Mouse (Mus musculus) MEL (cell line): ENCODE results near the gene Tmem86b. TPM values are rescaled to one million over a fixed set of nuclear protein-coding genes. Genes with fewer than 3 reads are reported as not detected.

Source experiments
- DNase-seq: peaks from one replicate; pipeline ENCODE4 v3.0.0; 2011; ENCODE audit warnings: low read depth, low spot score
- H3K27ac ChIP-seq: 2 replicates; pipeline ENCODE4 v1.5.1; 2012; ENCODE audit warnings: low read depth, mild to moderate bottlenecking, control low read depth, low read length, moderate library complexity; ENCODE audit not compliant: control insufficient read depth
- H3K27me3 ChIP-seq, 2 experiments: fragments of 150-350 bp in 1 of 2; sonication (generic) in 1 of 2; 2 replicates each; pipeline ENCODE4 v1.6.1; 2012; ENCODE audit warnings: low read length in 2 of 2, mild to moderate bottlenecking in 2 of 2, improper control_type of control experiment in 1 of 2, moderate library complexity in 1 of 2; ENCODE audit not compliant: insufficient read depth in 2 of 2, control insufficient read depth in 1 of 2
- H3K36me3 ChIP-seq, 2 experiments: 2 replicates each; pipeline ENCODE4 v1.6.1; 2012 to 2014; ENCODE audit warnings: low read length in 2 of 2, improper control_type of control experiment in 1 of 2, inconsistent platforms in 1 of 2, mild to moderate bottlenecking in 1 of 2; ENCODE audit not compliant: insufficient read depth in 2 of 2, control insufficient read depth in 1 of 2
- H3K4me1 ChIP-seq, 2 experiments: fragments of 150-350 bp in 1 of 2; sonication (generic) in 1 of 2; 2 replicates each; pipeline ENCODE4 v1.6.1; 2012; ENCODE audit warnings: low read length in 2 of 2, improper control_type of control experiment in 1 of 2, mild to moderate bottlenecking in 1 of 2; ENCODE audit not compliant: insufficient read depth in 2 of 2, control insufficient read depth in 1 of 2
- H3K4me3 ChIP-seq, 2 experiments: fragments of 150-350 bp in 1 of 2; sonication (generic) in 1 of 2; 2 replicates each; pipeline ENCODE4 v1.5.1; 2012; ENCODE audit warnings: low read depth in 2 of 2, low read length in 2 of 2, mild to moderate bottlenecking in 2 of 2, moderate library complexity in 2 of 2, control low read depth in 1 of 2, improper control_type of control experiment in 1 of 2; ENCODE audit not compliant: control insufficient read depth in 1 of 2, insufficient read depth in 1 of 2
- H3K79me2 ChIP-seq: 2 replicates; pipeline ENCODE4 v1.6.1; 2012; ENCODE audit warnings: mild to moderate bottlenecking, low read length, moderate library complexity; ENCODE audit not compliant: control insufficient read depth, poor library complexity, insufficient read depth
- H3K9ac ChIP-seq: 2 replicates; pipeline ENCODE4 v1.6.1; 2012; ENCODE audit warnings: low read depth, mild to moderate bottlenecking, control low read depth, low read length, moderate library complexity; ENCODE audit not compliant: control insufficient read depth, poor library complexity, severe bottlenecking
- H3K9me3 ChIP-seq: fragments of 150-350 bp; sonication (generic); replicated peaks from 2 replicates; pipeline ENCODE4 v1.6.1; 2012; ENCODE audit warnings: mild to moderate bottlenecking, low read length, improper control_type of control experiment, moderate library complexity; ENCODE audit not compliant: insufficient read depth
- BHLHE40 ChIP-seq: IDR thresholded peaks from 2 replicates; pipeline ENCODE4 v1.6.1; 2012; ENCODE audit warnings: low read depth, mild to moderate bottlenecking, inconsistent platforms, low read length, improper control_type of control experiment, borderline replicate concordance
- CHD1 ChIP-seq: IDR thresholded peaks from 2 replicates; pipeline ENCODE4 v1.6.1; 2012; ENCODE audit warnings: low read depth, mild to moderate bottlenecking, inconsistent platforms, low read length, improper control_type of control experiment
- CTCF ChIP-seq, 3 experiments: IDR thresholded peaks in 2 of 3; conservative IDR thresholded peaks in 1 of 3; 2 replicates each; pipeline ENCODE4 v1.5.1; 2011 to 2012; ENCODE audit warnings: low read length in 3 of 3, low read depth in 2 of 3, mild to moderate bottlenecking in 2 of 3, improper control_type of control experiment in 1 of 3, inconsistent platforms in 1 of 3, mixed read lengths in 1 of 3, moderate library complexity in 1 of 3; ENCODE audit not compliant: control insufficient read depth in 1 of 3, insufficient read depth in 1 of 3, poor library complexity in 1 of 3, severe bottlenecking in 1 of 3
- E2F4 ChIP-seq: IDR thresholded peaks from 2 replicates; pipeline ENCODE4 v1.6.1; 2011; ENCODE audit warnings: low read depth, low read length, improper control_type of control experiment, borderline replicate concordance
- ELF1 ChIP-seq: IDR thresholded peaks from 2 replicates; pipeline ENCODE4 v1.6.1; 2014; ENCODE audit warnings: low read depth, mild to moderate bottlenecking, inconsistent platforms, low read length, improper control_type of control experiment, moderate library complexity
- EP300 ChIP-seq, 2 experiments: IDR thresholded peaks; 2 replicates each; pipeline ENCODE4 v1.6.1; 2011; ENCODE audit warnings: improper control_type of control experiment in 2 of 2, low read length in 2 of 2, low read depth in 1 of 2, mild to moderate bottlenecking in 1 of 2
- ETS1 ChIP-seq: IDR thresholded peaks from 2 replicates; pipeline ENCODE4 v1.6.1; 2012; ENCODE audit warnings: low read depth, mild to moderate bottlenecking, inconsistent platforms, low read length, improper control_type of control experiment, moderate library complexity
- GATA1 ChIP-seq: IDR thresholded peaks from 2 replicates; pipeline ENCODE4 v1.6.1; 2011; ENCODE audit warnings: low read depth, low read length, improper control_type of control experiment
- JUND ChIP-seq: IDR thresholded peaks from 2 replicates; pipeline ENCODE4 v1.6.1; 2011; ENCODE audit warnings: low read depth, mild to moderate bottlenecking, improper control_type of control experiment, low read length
- KAT2A ChIP-seq: conservative IDR thresholded peaks from 2 replicates; pipeline ENCODE4 v1.6.1; 2012; ENCODE audit warnings: low read depth, low read length, improper control_type of control experiment, inconsistent platforms
- MAFK ChIP-seq: IDR thresholded peaks from 2 replicates; pipeline ENCODE4 v1.6.1; 2011; ENCODE audit warnings: low read depth, mild to moderate bottlenecking, low read length, improper control_type of control experiment, borderline replicate concordance
- MAX ChIP-seq: IDR thresholded peaks from 2 replicates; pipeline ENCODE4 v1.6.1; 2011; ENCODE audit warnings: low read length, improper control_type of control experiment
- MAZ ChIP-seq: IDR thresholded peaks from 2 replicates; pipeline ENCODE4 v1.6.1; 2012; ENCODE audit warnings: low read depth, mild to moderate bottlenecking, inconsistent platforms, low read length, improper control_type of control experiment
- MEF2A ChIP-seq: IDR thresholded peaks from 2 replicates; pipeline ENCODE4 v1.6.1; 2014; ENCODE audit warnings: low read depth, mild to moderate bottlenecking, inconsistent platforms, low read length, improper control_type of control experiment; ENCODE audit not compliant: poor library complexity, insufficient replicate concordance, severe bottlenecking; ENCODE audit errors: extremely low read depth
- MXI1 ChIP-seq: IDR thresholded peaks from 2 replicates; pipeline ENCODE4 v1.6.1; 2011; ENCODE audit warnings: mild to moderate bottlenecking, low read depth, low read length, improper control_type of control experiment
- MYC ChIP-seq: IDR thresholded peaks from 2 replicates; pipeline ENCODE4 v1.6.1; 2011; ENCODE audit warnings: low read depth, mild to moderate bottlenecking, low read length, improper control_type of control experiment, moderate library complexity
- NRF1 ChIP-seq: IDR thresholded peaks from 2 replicates; pipeline ENCODE4 v1.6.1; 2014; ENCODE audit warnings: low read depth, mild to moderate bottlenecking, inconsistent platforms, low read length, improper control_type of control experiment, moderate library complexity; ENCODE audit not compliant: poor library complexity, insufficient read depth, severe bottlenecking
- POLR2AphosphoS2 ChIP-seq: IDR thresholded peaks from 2 replicates; pipeline ENCODE4 v1.6.1; 2011; ENCODE audit warnings: low read length, improper control_type of control experiment
- POLR2AphosphoS5 ChIP-seq: IDR thresholded peaks from 2 replicates; pipeline ENCODE4 v1.6.1; 2012; ENCODE audit warnings: low read depth, borderline replicate concordance, mild to moderate bottlenecking, inconsistent platforms, low read length, moderate library complexity, mixed read lengths
- RAD21 ChIP-seq: IDR thresholded peaks from 2 replicates; pipeline ENCODE4 v1.6.1; 2011; ENCODE audit warnings: mild to moderate bottlenecking, low read depth, low read length, improper control_type of control experiment
- RCOR1 ChIP-seq: IDR thresholded peaks from 2 replicates; pipeline ENCODE4 v1.6.1; 2012; ENCODE audit warnings: low read depth, mild to moderate bottlenecking, inconsistent platforms, low read length, improper control_type of control experiment
- SIN3A ChIP-seq: IDR thresholded peaks from 2 replicates; pipeline ENCODE4 v1.6.1; 2012; ENCODE audit warnings: low read length, improper control_type of control experiment, inconsistent platforms
- SMC3 ChIP-seq: IDR thresholded peaks from 2 replicates; pipeline ENCODE4 v1.6.1; 2011; ENCODE audit warnings: low read depth, low read length, improper control_type of control experiment
- TCF12 ChIP-seq: IDR thresholded peaks from 2 replicates; pipeline ENCODE4 v1.6.1; 2014; ENCODE audit warnings: low read depth, mild to moderate bottlenecking, inconsistent platforms, low read length, improper control_type of control experiment, moderate library complexity
- ZC3H11A ChIP-seq: IDR thresholded peaks from 2 replicates; pipeline ENCODE4 v1.6.1; 2012; ENCODE audit warnings: low read depth, mild to moderate bottlenecking, inconsistent platforms, low read length, improper control_type of control experiment
- ZKSCAN1 ChIP-seq: IDR thresholded peaks from 2 replicates; pipeline ENCODE4 v1.6.1; 2012; ENCODE audit warnings: low read depth, mild to moderate bottlenecking, inconsistent platforms, low read length, improper control_type of control experiment, moderate library complexity
- ZMIZ1 ChIP-seq: IDR thresholded peaks from 2 replicates; pipeline ENCODE4 v1.6.1; 2012; ENCODE audit warnings: low read depth, mild to moderate bottlenecking, inconsistent platforms, low read length, improper control_type of control experiment, moderate library complexity
- ZNF384 ChIP-seq: IDR thresholded peaks from 2 replicates; pipeline ENCODE4 v1.6.1; 2012; ENCODE audit warnings: low read depth, mild to moderate bottlenecking, inconsistent platforms, low read length, improper control_type of control experiment
- polyA plus RNA-seq, 2 experiments: library from polyadenylated mRNA; stranded (reverse) in 1 of 2; unstranded in 1 of 2; fragments of >175 nt in 1 of 2; fragments of >200 nt in 1 of 2; gene quantifications; 2 replicates each; pipeline versions ENCODE4 v1.2.1 to v1.2.4; 2012; ENCODE audit warnings: low replicate concordance in 2 of 2, low read depth in 1 of 2; ENCODE audit not compliant: insufficient read length in 2 of 2, insufficient read depth in 1 of 2, missing spikeins in 1 of 2
- total RNA-seq: library from RNA; depleted of rRNA; stranded (reverse); fragments of 300-350 nt; gene quantifications from 2 replicates; pipeline ENCODE4 v1.2.3, GENCODE M21; 2012

The Tmem86b gene
- total and polyA plus RNA-seq, 3 experiments = 10.2 to 31.6 TPM; not detected in 1

GRCm38 (mm10) chr7:4659911-4660443, 28.8 kb upstream of the Tmem86b start:
- Histone ChIP-seq H3K9ac (peak overlapping the region; percentile 82), H3K4me1 (peaks cover 10 to 11% of the 10 kb centered on the region in 2 experiments), H3K79me2 (peaks cover 38% of the 10 kb centered on the region), H3K9me3 (no peaks in the 10 kb centered on the region), H3K27ac (no peak overlapping the region), H3K36me3 (peaks cover 0 to 28% of the 10 kb centered on the region in 2 experiments; a peak in 2 of 4 replicates), H3K4me3 (peak overlapping the region; percentile 69 to 75; a peak in 3 of 4 replicates), H3K27me3 (no peaks in the 10 kb centered on the region)
- DNase-seq = no peak
- TF ChIP-seq CTCF (IDR thresholded peaks at IDR 0.05 in 2 of 3, conservative IDR thresholded peaks at IDR 0.05 in 1 of 3; ENCODE audit: control insufficient read depth in 1 of 3, insufficient read depth in 1 of 3, low read depth in 2 of 3, low read length in 3 of 3, poor library complexity in 1 of 3, severe bottlenecking in 1 of 3) = no peak
- no peak for TF ChIP-seq MAZ
- TF ChIP-seq RCOR1 = no peak
- TF ChIP-seq TCF12 = no peak
- TF ChIP-seq E2F4 = no peak
- TF ChIP-seq ZNF384 = no peak
- TF ChIP-seq SIN3A = no peak
- TF ChIP-seq MAFK = no peak

- peaks cover 45% of the 10 kb centered on the region for H3K79me2 ChIP-seq
- peak within 1 kb of the TSS; percentile 89 for H3K27ac ChIP-seq
- H3K36me3 ChIP-seq = peaks cover 0 to 34% of the 10 kb centered on the region in 2 experiments; a peak in 2 of 4 replicates
- TF ChIP-seq MEF2A (no peak), ZMIZ1 (peak; percentile 89), MXI1 (peak; percentile 17), MAFK (no peak), SMC3 (no peak), EP300 (IDR thresholded peaks at IDR 0.05; ENCODE audit: low read depth in 1 of 2, low read length in 2 of 2) (no peak), E2F4 (peak; percentile 69; the same call in 1 of the 2 replicates), CHD1 (no peak), MAX (no peak), GATA1 (no peak), RAD21 (no peak), ZKSCAN1 (no peak), NRF1 (peak; percentile 95; the same call in 1 of the 2 replicates), BHLHE40 (no peak), TCF12 (peak; percentile 63), JUND (no peak), POLR2AphosphoS2 (peak; percentile 84), CTCF (IDR thresholded peaks at IDR 0.05 in 2 of 3, conservative IDR thresholded peaks at IDR 0.05 in 1 of 3; ENCODE audit: control insufficient read depth in 1 of 3, insufficient read depth in 1 of 3, low read depth in 2 of 3, low read length in 3 of 3, poor library complexity in 1 of 3, severe bottlenecking in 1 of 3) (no peak), RCOR1 (no peak), POLR2AphosphoS5 (no peak), ZNF384 (no peak), ELF1 (peak; percentile 92), SIN3A (peak; percentile 81), MAZ (no peak), ETS1 (no peak; the same call in 1 of the 2 replicates), ZC3H11A (no peak), KAT2A (peak; percentile 57; the same call in 1 of the 2 replicates), MYC (no peak)
These were observed 27.8 kb upstream of the Tmem86b start, which contains the start of gene Ppp6r1 for GRCm38 (mm10) chr7:4658912-4659551. Gene Ppp6r1 (minus strand): TSS chr7:4659019.

More at GRCm38 (mm10) chr7:4658912-4659551, 27.8 kb upstream of the Tmem86b start, which contains the start of gene Ppp6r1:
- peak within 1 kb of the TSS; percentile 79 to 85 for H3K4me3 ChIP-seq
- peak; percentile 97 for DNase-seq
- H3K4me1 ChIP-seq = peaks cover 17 to 20% of the 10 kb centered on the region in 2 experiments
- H3K27me3 ChIP-seq = no peaks in the 10 kb centered on the region
- H3K9me3 ChIP-seq = no peaks in the 10 kb centered on the region
- H3K9ac ChIP-seq = peak within 1 kb of the TSS; percentile 86
